Mouse (Mus musculus) limb, embryonic 15.5 days (tissue): ENCODE data around the gene Fasl. TPM values are rescaled to one million over a fixed set of nuclear protein-coding genes. Genes with fewer than 3 reads are reported as not detected.

Experiments used
- ATAC-seq: fragments of 200-750 bp; cut with Nextera tagmentation; 2 replicates; pipeline ENCODE4 v1.8.0; 2017; ENCODE audit warnings: low read depth, moderate TSS enrichment; ENCODE audit not compliant: insufficient number of reproducible peaks, low FRiP score, low TSS enrichment
- H3K27ac ChIP-seq: fragments of 300-500 bp; sonication (generic); 2 replicates; pipeline ENCODE4 v1.5.1; 2015; ENCODE audit warnings: moderate library complexity, mild to moderate bottlenecking, inconsistent platforms
- H3K27me3 ChIP-seq: fragments of 300-500 bp; sonication (generic); 2 replicates; pipeline ENCODE4 v1.6.1; 2015; ENCODE audit warnings: inconsistent platforms
- H3K36me3 ChIP-seq: fragments of 300-500 bp; sonication (generic); 2 replicates; pipeline ENCODE4 v1.6.1; 2015; ENCODE audit warnings: inconsistent platforms
- H3K4me1 ChIP-seq: fragments of 300-500 bp; sonication (generic); 2 replicates; pipeline ENCODE4 v1.6.1; 2015; ENCODE audit warnings: inconsistent platforms
- H3K4me2 ChIP-seq: fragments of 300-500 bp; sonication (generic); 2 replicates; pipeline ENCODE4 v1.6.1; 2015; ENCODE audit warnings: mild to moderate bottlenecking, inconsistent platforms
- H3K4me3 ChIP-seq: fragments of 300-500 bp; sonication (generic); 2 replicates; pipeline ENCODE4 v1.5.1; 2015; ENCODE audit warnings: mild to moderate bottlenecking, inconsistent platforms
- H3K9ac ChIP-seq: fragments of 300-500 bp; sonication (generic); 2 replicates; pipeline ENCODE4 v1.6.1; 2015; ENCODE audit warnings: inconsistent platforms
- H3K9me3 ChIP-seq: fragments of 300-500 bp; sonication (generic); 2 replicates; pipeline ENCODE4 v1.6.1; 2016; ENCODE audit warnings: inconsistent platforms
- WGBS: fragments of 180-500 bp; shearing (Covaris S2); methylation state at CpG from one replicate; pipeline ENCODE4 v1.1.7; 2015; 5-methylcytosine and 5-hydroxymethylcytosine counted together
- polyA plus RNA-seq: library from polyadenylated mRNA; unstranded; fragments of >200 nt; fragmentation: Nextera tagmentation; extraction: Ambion mirVana; gene quantifications from 2 replicates; pipeline ENCODE4 v1.2.1, GENCODE M21; 2015

Gene Fasl
- polyA plus RNA-seq, 1 experiment from 2014 or later, result not detected

DNA sequence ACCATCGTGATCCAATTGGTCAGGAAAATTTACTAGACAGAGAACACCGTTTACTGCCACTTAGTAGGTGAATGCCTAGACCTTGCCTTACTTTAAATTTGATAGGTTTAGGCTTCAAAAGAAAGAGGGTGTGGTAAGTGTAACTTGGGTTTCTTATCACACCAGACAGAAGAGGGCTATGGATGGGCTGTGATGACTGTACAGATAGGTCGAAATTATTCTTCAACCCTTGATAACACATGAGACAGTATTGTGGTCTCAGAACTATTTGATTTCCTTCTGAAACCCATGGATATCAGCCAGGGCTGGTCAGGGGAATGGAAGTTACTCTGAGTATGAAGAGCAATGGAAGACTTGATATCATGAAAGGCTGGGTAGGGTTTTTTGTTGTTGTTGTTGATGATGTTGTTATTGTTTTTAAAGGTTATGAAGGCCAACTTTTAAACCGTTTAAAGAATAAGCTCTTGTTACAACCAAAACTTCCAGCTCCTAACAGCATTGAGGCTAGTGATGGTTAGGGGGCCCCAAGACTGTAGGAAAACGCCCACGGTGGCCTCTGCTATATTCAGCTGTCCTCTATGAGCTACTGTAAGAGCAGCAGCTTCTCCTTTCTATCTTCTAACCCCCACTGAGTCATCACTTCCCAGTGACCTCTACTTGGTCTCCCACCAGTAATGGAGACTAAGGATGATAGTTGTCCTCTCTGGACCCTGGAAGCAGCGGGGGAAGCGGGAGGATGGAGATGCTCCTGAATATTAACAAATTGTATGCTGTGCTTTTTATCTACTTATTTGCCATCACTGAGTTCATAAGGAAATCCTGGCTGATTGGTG lies 3.8 kb upstream of the Fasl start:
- H3K36me3 ChIP-seq, result no peaks in the 10 kb centered on the region
- ATAC-seq, result no peak
- H3K4me1 ChIP-seq, result no peaks in the 10 kb centered on the region
- H3K9me3 ChIP-seq, result no peaks in the 10 kb centered on the region
- H3K27me3 ChIP-seq, result no peaks in the 10 kb centered on the region
- 80% methylated on average over 8 of the region's 8 CpGs for WGBS
- no peak overlapping the region for H3K4me2 ChIP-seq
- H3K4me3 ChIP-seq, result no peak overlapping the region
- H3K27ac ChIP-seq, result no peak overlapping the region
- no peak overlapping the region for H3K9ac ChIP-seq

DNA sequence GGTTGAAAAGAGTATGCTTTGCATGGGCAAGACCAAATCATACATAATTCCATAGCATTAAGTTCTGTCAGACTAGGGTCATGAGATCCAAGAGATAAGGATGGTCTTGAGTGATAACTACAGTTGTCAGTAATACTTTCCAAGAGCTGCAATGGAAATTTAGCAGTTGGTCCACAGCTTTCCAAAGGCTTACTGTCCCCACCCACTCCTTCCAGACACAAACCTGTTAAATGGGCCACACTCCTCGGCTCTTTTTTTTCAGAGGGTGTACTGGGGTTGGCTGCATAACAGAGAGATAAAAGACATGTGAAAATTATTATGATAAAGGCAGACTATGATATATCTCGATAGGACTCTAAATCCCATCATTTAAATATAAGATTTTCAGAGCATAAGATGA lies 5.6 kb downstream of the Fasl start:
- ATAC-seq, result no peak
- Histone ChIP-seq H3K36me3 (no peaks in the 10 kb centered on the region), H3K4me3 (no peak overlapping the region), H3K27me3 (no peaks in the 10 kb centered on the region), H3K9me3 (no peaks in the 10 kb centered on the region), H3K9ac (no peak overlapping the region), H3K4me2 (no peak overlapping the region), H3K4me1 (no peaks in the 10 kb centered on the region), H3K27ac (no peak overlapping the region)
- WGBS, result 77% methylated on average over 2 of the region's 2 CpGs

DNA sequence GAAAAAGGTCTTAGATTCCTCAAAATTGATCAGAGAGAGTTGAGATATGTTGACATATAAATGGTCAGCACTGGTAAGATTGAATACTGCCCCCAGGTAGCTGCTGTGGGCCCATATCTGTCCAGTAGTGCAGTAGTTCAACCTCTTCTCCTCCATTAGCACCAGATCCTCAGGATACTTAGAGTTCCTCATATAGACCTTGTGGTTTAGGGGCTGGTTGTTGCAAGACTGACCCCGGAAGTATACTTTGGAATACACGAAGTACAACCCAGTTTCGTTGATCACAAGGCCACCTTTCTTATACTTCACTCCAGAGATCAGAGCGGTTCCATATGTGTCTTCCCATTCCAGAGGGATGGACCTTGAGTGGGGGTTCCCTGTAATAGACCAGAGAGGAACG lies 6.7 kb downstream of the Fasl start:
- H3K27ac ChIP-seq, result no peak overlapping the region
- no peaks in the 10 kb centered on the region for H3K27me3 ChIP-seq
- no peak overlapping the region for H3K9ac ChIP-seq
- no peak overlapping the region for H3K4me3 ChIP-seq
- 88% methylated on average over 5 of the region's 5 CpGs for WGBS
- no peak overlapping the region for H3K4me2 ChIP-seq
- H3K9me3 ChIP-seq, result no peaks in the 10 kb centered on the region
- no peaks in the 10 kb centered on the region for H3K4me1 ChIP-seq
- no peak for ATAC-seq
- H3K36me3 ChIP-seq, result no peaks in the 10 kb centered on the region

DNA sequence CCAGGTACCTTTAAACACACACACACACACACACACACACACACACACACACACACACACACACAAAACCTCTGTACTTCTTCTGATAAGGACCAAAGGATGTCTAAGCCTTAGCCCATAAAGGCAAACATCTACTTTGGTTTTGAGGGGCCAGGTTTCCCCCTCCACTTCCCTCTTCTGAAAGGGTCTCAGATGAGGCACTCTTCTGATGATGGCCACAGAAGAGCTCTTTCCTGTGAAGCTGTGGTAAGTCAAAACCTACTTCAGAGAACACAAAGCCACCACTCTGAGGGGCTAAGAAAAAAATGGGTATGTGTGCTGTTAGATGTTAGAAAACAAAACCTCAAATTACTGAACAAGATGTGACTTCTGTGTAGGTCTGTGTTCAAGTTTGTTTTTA lies 9.2 kb downstream of the Fasl start:
- Histone ChIP-seq H3K36me3 (no peaks in the 10 kb centered on the region), H3K9ac (no peak overlapping the region), H3K27ac (no peak overlapping the region), H3K9me3 (no peaks in the 10 kb centered on the region), H3K27me3 (no peaks in the 10 kb centered on the region), H3K4me1 (no peaks in the 10 kb centered on the region), H3K4me3 (no peak overlapping the region), H3K4me2 (no peak overlapping the region)
- no peak for ATAC-seq

DNA sequence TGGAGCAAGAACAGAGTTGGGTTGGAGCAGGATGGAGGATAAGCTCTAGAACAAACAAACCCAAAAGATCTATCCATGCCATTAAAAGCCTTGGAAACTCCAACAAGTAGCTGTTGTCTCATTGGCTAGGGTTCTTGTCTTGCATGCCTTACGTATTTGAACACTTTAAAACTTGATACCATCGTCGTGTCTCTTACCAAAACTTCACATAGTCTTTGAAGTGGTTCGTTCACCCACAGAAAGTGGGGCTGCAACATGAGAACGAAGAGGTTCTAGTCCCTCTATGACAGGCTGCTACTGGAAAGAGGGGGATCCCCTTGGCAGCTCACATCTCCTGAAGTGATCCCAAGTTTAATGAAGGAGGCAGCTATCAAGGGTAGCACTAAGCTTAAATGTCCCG lies 13.1 kb downstream of the Fasl start:
- H3K27me3 ChIP-seq, result no peaks in the 10 kb centered on the region
- H3K9ac ChIP-seq, result no peak overlapping the region
- no peak for ATAC-seq
- no peak overlapping the region for H3K27ac ChIP-seq
- no peaks in the 10 kb centered on the region for H3K9me3 ChIP-seq
- 73% methylated on average over 6 of the region's 6 CpGs for WGBS
- H3K4me1 ChIP-seq, result no peaks in the 10 kb centered on the region
- no peaks in the 10 kb centered on the region for H3K36me3 ChIP-seq
- no peak overlapping the region for H3K4me3 ChIP-seq
- no peak overlapping the region for H3K4me2 ChIP-seq

DNA sequence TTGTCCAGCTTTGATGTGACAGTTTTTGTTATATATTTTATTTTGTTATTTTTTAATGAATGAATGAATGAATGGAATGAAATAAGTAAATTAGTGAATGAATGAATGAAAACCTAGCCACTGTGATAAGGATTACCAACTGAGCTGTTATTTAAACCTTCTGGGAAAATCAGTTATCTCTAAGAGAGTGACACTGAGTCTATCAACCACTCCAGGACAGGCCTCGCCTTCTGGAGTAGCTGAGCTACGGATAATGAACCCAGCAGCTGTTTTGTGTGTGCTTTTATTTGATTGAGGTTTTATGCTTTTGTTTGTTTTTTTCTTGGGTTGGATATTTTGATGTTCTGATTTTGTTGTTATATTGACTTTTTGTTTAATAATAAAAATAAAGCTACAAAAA lies 17.0 kb downstream of the Fasl start:
- Histone ChIP-seq H3K9ac (no peak overlapping the region), H3K36me3 (no peaks in the 10 kb centered on the region), H3K4me2 (no peak overlapping the region), H3K9me3 (no peaks in the 10 kb centered on the region), H3K4me1 (no peaks in the 10 kb centered on the region), H3K4me3 (no peak overlapping the region), H3K27ac (no peak overlapping the region), H3K27me3 (no peaks in the 10 kb centered on the region)
- no peak for ATAC-seq
- WGBS, result 74% methylated on average over 2 of the region's 2 CpGs

DNA sequence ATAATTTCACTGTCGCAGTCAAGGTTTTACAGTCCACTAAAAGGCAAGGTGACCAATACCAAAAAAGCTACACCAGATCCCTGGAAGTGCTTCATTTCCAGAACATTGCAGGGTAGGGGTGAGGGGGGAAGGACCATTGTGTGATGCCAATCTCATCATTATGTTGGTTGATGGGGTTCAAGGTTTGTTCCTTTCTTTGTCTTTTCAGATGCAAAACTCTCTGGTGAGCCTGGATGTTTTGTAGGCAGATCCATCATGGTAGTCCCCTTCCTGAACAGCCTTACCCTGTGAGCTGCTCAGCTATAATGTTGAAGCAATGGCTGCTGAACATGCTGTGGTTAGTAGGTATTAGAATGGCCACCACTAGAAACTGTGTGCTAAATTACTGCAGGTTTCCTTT lies 19.0 kb downstream of the Fasl start:
- ATAC-seq, result no peak
- H3K4me3 ChIP-seq, result no peak overlapping the region
- no peaks in the 10 kb centered on the region for H3K27me3 ChIP-seq
- WGBS, result 88% methylated on average over 1 of the region's 1 CpGs
- H3K27ac ChIP-seq, result no peak overlapping the region
- H3K4me2 ChIP-seq, result no peak overlapping the region
- H3K9me3 ChIP-seq, result no peaks in the 10 kb centered on the region
- no peak overlapping the region for H3K9ac ChIP-seq
- no peaks in the 10 kb centered on the region for H3K4me1 ChIP-seq
- H3K36me3 ChIP-seq, result no peaks in the 10 kb centered on the region

DNA sequence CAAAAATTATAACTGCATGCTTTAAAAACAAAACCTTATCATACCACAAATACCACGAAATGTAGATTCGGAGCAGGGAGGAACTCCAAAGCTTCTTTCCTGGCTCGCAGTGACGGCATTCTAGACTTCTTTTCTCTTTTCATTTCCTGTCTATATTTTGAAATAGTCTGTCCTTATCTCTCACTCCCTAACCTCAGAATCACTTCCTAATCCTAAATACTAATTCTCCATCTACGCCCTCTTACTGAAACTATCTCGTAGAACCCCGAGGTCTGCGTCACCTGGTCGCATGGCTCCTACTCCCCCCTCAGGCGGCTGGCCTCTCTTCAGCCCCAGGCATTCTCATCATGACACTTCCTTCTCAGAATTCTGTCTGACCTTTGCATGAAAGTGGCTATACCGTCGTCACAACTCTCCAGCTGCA lies 21.2 kb downstream of the Fasl start:
- Histone ChIP-seq H3K9me3 (no peaks in the 10 kb centered on the region), H3K4me3 (no peak overlapping the region), H3K4me1 (no peaks in the 10 kb centered on the region), H3K9ac (no peak overlapping the region), H3K36me3 (no peaks in the 10 kb centered on the region), H3K27ac (no peak overlapping the region), H3K4me2 (no peak overlapping the region), H3K27me3 (no peaks in the 10 kb centered on the region)
- no peak for ATAC-seq
- WGBS, result 57% methylated on average over 12 of the region's 12 CpGs

DNA sequence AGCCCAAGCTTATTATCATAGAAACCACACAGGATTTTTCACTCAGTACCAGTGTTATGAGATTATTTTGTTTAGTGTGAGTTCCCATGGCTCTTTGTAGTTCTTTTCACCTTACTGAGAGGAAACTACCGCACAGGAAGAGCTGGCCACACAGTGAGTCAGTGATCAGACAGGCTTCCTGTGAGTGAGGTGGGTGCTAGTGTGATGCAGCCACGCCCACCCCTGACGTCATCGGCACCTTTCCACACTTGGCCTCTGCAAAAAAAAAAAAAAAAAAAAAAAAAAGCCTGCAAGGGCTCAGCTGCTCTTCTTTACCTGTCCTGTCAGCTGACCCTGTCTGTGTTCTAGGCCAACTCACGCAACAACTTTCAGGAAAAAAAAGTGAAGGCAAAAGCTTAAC lies 21.6 kb downstream of the Fasl start:
- WGBS, result 43% methylated on average over 5 of the region's 5 CpGs

DNA sequence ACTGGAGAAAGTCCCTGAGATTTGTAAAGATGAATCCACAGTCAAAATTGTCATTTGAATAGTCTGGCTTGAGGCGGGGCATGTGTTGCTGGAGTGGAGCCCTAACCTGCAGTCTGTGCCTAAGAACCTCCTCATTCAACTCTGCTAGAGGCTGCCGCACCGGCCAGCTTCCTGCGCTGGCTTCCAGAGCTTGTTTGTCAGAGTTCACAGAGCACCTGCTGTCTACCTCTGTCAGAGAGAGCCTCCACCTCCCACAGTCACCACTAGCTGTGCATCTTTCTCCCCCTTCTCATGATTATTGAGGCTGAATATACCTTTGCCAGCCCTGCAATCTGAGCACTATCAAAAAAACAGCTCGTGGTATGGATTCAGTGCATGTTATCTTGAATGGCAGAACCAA lies 22.4 kb downstream of the Fasl start:
- Histone ChIP-seq H3K4me1 (no peaks in the 10 kb centered on the region), H3K4me3 (no peak overlapping the region), H3K36me3 (no peaks in the 10 kb centered on the region), H3K27ac (no peak overlapping the region), H3K27me3 (no peaks in the 10 kb centered on the region), H3K4me2 (no peak overlapping the region), H3K9me3 (no peaks in the 10 kb centered on the region), H3K9ac (no peak overlapping the region)
- ATAC-seq, result no peak
- 40% methylated on average over 5 of the region's 5 CpGs for WGBS

More for the DNA sequence above, 21.6 kb downstream of the Fasl start:
- ATAC-seq, result no peak
- H3K27me3 ChIP-seq, result no peaks in the 10 kb centered on the region
- no peaks in the 10 kb centered on the region for H3K4me1 ChIP-seq
- H3K4me3 ChIP-seq, result no peak overlapping the region
- H3K36me3 ChIP-seq, result no peaks in the 10 kb centered on the region
- H3K27ac ChIP-seq, result no peak overlapping the region
- no peak overlapping the region for H3K9ac ChIP-seq
- H3K9me3 ChIP-seq, result no peaks in the 10 kb centered on the region
- no peak overlapping the region for H3K4me2 ChIP-seq

DNA sequence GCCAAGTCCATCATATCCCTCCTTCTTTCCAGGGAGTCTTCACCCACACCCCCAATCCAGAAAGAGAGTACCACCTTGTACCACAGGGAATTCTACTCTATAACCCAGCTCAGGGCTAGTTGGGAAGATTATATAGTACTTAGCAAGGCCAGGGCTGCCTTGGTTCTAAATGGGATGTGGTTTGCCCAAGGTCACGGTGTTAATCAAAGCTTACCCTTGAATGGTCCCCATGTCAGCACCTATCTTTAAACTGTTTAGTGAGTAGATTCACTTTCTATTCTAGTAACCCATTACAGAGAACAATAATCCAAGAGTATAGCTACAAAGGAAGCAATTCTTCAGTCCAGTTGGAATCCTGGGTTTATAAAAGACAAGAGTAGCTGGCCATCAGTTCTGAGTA lies 23.3 kb downstream of the Fasl start:
- no peak overlapping the region for H3K4me2 ChIP-seq
- H3K27ac ChIP-seq, result no peak overlapping the region
- no peaks in the 10 kb centered on the region for H3K36me3 ChIP-seq
- H3K4me3 ChIP-seq, result no peak overlapping the region
- whole genome bisulfite sequencing, result 89% methylated on average over 1 of the region's 1 CpGs
- H3K9me3 ChIP-seq, result no peaks in the 10 kb centered on the region
- no peaks in the 10 kb centered on the region for H3K4me1 ChIP-seq
- H3K9ac ChIP-seq, result no peak overlapping the region
- no peak for ATAC-seq
- H3K27me3 ChIP-seq, result no peaks in the 10 kb centered on the region

DNA sequence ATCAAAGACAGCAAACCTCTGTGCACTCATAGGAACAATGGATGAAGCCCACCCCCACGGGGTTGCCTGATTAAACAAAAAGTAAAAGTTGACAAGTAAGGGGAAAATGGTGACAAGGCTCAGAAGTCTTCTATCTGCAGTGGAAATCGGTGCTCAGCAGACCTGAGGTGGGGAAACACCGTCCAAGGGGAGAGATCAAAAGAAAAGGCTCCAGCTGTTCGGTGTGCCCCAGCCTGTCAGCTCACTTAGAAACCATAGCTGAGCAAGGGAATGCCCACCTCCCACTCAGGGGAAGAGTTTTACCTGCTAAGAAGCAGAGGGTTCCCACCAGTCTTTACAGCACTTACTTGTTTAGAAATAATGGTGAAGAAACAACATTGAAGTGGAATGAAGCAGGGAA lies 26.7 kb downstream of the Fasl start:
- Histone ChIP-seq H3K4me2 (no peak overlapping the region), H3K4me1 (no peaks in the 10 kb centered on the region), H3K4me3 (no peak overlapping the region), H3K27me3 (no peaks in the 10 kb centered on the region), H3K27ac (no peak overlapping the region), H3K36me3 (no peaks in the 10 kb centered on the region), H3K9ac (no peak overlapping the region), H3K9me3 (no peaks in the 10 kb centered on the region)
- no peak for ATAC-seq
- WGBS, result 37% methylated on average over 4 of the region's 4 CpGs

DNA sequence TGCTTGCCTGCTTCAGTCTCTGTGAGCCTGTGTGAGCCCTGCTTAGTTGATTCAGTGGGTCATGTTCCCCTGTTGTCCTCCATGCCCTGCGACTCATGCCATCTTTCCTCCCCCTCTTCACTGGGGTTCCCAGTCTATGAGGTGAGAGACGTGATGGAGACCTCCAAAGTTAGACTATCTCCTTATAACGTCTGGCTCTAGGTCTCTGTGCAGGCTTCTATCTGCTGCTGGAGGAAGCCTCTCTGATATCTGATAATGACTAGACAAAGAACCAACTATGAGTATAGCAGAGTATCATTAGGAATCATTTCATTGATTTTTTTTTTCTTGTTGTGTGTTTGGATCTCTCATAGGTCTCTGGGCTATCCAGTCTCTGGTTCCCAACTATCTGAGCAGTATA lies 31.7 kb downstream of the Fasl start:
- no peak overlapping the region for H3K9ac ChIP-seq
- no peaks in the 10 kb centered on the region for H3K36me3 ChIP-seq
- H3K4me3 ChIP-seq, result no peak overlapping the region
- WGBS, result 81% methylated on average over 3 of the region's 3 CpGs
- no peaks in the 10 kb centered on the region for H3K9me3 ChIP-seq
- ATAC-seq, result no peak
- no peaks in the 10 kb centered on the region for H3K27me3 ChIP-seq
- no peaks in the 10 kb centered on the region for H3K4me1 ChIP-seq
- H3K27ac ChIP-seq, result no peak overlapping the region
- no peak overlapping the region for H3K4me2 ChIP-seq
